Mouse (Mus musculus): ENCODE data around the gene Ccdc71. TPM values are rescaled to one million over a fixed set of nuclear protein-coding genes. Genes with fewer than 3 reads are reported as not detected.

The Ccdc71 gene
- polyA plus RNA-seq, 1 experiment: 23.4 TPM

GRCm38 (mm10) chr9:108478638-108479156 lies 18.4 kb downstream of the Ccdc71 start:
- no peaks in the 10 kb centered on the region for H3K4me1 ChIP-seq (ENCODE audit: control insufficient read depth, insufficient read depth, low read length)
- peak overlapping the region; percentile 4 for H3K4me3 ChIP-seq (replicated peaks; ENCODE audit: insufficient read depth, low read depth, low read length)
- no peak overlapping the region for H3K27ac ChIP-seq (ENCODE audit: insufficient read depth, low read length)
- WGBS: 3% methylated on average over 20 of the region's 20 CpGs
- no peak for DNase-seq
- TF ChIP-seq POLR2A (IDR thresholded peaks at IDR 0.05; ENCODE audit: borderline replicate concordance, insufficient read depth, low read length) (no peak), CTCF (IDR thresholded peaks at IDR 0.05; ENCODE audit: borderline replicate concordance, insufficient read depth, low read depth, low read length) (no peak)
- no peaks in the 10 kb centered on the region for H3K27me3 ChIP-seq (ENCODE audit: control insufficient read depth, insufficient read depth, low read length)

DNA sequence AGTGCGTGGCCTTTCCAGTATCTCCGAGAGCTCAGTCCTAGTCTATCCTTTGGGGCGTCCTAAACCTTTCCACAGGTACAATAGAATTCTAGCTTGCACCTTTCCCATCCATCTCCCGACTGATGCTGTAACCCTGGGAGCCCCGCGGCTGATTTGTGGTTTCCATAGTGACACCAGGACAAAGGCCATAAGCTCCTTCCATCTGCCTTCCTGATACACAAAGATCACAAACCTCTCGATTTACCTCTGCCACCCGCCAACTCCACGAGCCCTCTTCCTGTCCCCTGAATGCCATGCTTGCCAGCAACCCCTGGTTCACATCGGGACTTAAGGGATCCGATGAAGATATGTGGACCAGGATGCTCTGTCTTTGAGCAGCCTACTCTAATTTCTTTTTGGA lies 18.9 kb downstream of the Ccdc71 start:
- DNase-seq: no peak
- 27% methylated on average over 11 of the region's 11 CpGs for WGBS
- Histone ChIP-seq H3K4me1 (ENCODE audit: control insufficient read depth, insufficient read depth, low read length) (no peaks in the 10 kb centered on the region), H3K27me3 (ENCODE audit: control insufficient read depth, insufficient read depth, low read length) (no peaks in the 10 kb centered on the region), H3K4me3 (replicated peaks; ENCODE audit: insufficient read depth, low read depth, low read length) (no peak overlapping the region), H3K27ac (ENCODE audit: insufficient read depth, low read length) (no peak overlapping the region)
- TF ChIP-seq POLR2A (IDR thresholded peaks at IDR 0.05; ENCODE audit: borderline replicate concordance, insufficient read depth, low read length): no peak

DNA sequence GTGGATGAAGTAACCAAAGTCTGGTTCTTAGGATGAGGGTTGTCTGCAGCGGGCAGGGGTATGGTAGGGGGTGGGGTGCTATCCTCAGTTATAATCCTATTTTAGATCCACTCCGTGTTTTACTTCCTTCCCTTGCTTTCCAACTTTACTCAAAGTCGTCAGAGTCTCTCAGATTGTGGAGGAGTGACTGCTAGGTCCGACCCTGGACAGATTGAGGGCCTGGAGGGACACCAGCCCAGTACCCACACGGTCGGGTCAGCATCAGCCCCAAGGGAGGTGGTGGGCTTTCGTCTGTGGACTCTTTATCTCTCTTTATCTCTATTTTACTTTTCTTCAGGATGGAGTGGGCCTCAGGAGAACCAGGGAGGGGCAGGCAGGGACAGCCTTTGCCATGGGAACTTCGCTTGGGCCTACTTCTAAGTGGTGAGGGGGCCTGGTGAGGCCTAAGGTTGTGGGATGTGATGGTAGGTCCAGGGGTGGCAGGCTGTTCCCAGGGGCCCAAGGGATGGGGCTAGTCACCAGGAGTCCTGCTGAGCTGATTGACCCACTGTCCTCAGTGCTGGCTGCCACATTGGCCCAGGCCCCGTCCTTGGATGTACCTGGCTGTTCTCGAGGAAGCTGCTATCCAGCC lies 19.5 kb downstream of the Ccdc71 start, which contains the start of gene Lamb2:
TSS of gene Lamb2 (plus strand) at position 16 of the 631 bp plus-strand sequence.
- H3K27ac ChIP-seq (ENCODE audit: insufficient read depth, low read length): no peak within 1 kb of the TSS
- 40% methylated on average over 10 of the region's 10 CpGs for WGBS
- TF ChIP-seq CTCF (IDR thresholded peaks at IDR 0.05; ENCODE audit: borderline replicate concordance, insufficient read depth, low read depth, low read length): no peak
- TF ChIP-seq POLR2A (IDR thresholded peaks at IDR 0.05; ENCODE audit: borderline replicate concordance, insufficient read depth, low read length): no peak
- DNase-seq: no peak
- no peaks in the 10 kb centered on the region for H3K27me3 ChIP-seq (ENCODE audit: control insufficient read depth, insufficient read depth, low read length)
- peak within 1 kb of the TSS; percentile 35 for H3K4me3 ChIP-seq (replicated peaks; ENCODE audit: insufficient read depth, low read depth, low read length)
- no peaks in the 10 kb centered on the region for H3K4me1 ChIP-seq (ENCODE audit: control insufficient read depth, insufficient read depth, low read length)

DNA sequence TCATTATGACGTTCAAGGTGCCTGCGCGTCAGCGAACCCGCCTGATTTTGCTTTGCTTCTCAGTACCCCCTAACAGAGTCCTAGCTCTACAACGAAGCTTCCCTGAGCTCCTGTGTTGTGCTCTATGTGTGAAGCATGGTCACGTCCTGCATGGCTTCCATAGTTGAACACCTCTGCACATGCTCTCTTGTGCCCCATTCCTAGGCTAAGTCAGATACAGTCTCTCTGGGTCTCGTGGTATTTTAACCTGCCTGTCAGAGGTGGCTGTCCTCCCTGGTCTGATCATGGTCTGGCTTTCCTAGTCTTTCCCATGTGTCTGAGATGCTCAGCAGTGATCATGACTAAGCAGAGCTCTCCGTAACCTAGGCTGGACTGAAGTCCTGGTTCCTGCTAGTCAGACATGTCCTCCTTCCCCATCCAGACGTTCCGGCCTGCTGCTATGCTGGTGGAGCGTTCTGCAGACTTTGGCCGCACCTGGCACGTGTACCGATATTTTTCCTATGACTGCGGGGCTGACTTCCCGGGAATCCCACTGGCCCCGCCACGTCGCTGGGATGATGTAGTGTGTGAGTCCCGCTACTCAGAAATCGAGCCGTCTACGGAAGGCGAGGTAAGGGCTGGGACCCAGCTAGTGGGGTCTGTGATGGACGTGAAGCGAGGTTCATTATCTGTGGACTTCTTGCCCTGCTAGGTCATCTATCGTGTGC lies 20.6 kb downstream of the Ccdc71 start:
- H3K27ac ChIP-seq (ENCODE audit: insufficient read depth, low read length): no peak overlapping the region
- DNase-seq: no peak
- no peak for TF ChIP-seq POLR2A (IDR thresholded peaks at IDR 0.05; ENCODE audit: borderline replicate concordance, insufficient read depth, low read length)
- TF ChIP-seq CTCF (IDR thresholded peaks at IDR 0.05; ENCODE audit: borderline replicate concordance, insufficient read depth, low read depth, low read length): no peak
- 87% methylated on average over 28 of the region's 28 CpGs for WGBS
- H3K4me1 ChIP-seq (ENCODE audit: control insufficient read depth, insufficient read depth, low read length): no peaks in the 10 kb centered on the region
- no peaks in the 10 kb centered on the region for H3K27me3 ChIP-seq (ENCODE audit: control insufficient read depth, insufficient read depth, low read length)
- H3K4me3 ChIP-seq (replicated peaks; ENCODE audit: insufficient read depth, low read depth, low read length): no peak overlapping the region

DNA sequence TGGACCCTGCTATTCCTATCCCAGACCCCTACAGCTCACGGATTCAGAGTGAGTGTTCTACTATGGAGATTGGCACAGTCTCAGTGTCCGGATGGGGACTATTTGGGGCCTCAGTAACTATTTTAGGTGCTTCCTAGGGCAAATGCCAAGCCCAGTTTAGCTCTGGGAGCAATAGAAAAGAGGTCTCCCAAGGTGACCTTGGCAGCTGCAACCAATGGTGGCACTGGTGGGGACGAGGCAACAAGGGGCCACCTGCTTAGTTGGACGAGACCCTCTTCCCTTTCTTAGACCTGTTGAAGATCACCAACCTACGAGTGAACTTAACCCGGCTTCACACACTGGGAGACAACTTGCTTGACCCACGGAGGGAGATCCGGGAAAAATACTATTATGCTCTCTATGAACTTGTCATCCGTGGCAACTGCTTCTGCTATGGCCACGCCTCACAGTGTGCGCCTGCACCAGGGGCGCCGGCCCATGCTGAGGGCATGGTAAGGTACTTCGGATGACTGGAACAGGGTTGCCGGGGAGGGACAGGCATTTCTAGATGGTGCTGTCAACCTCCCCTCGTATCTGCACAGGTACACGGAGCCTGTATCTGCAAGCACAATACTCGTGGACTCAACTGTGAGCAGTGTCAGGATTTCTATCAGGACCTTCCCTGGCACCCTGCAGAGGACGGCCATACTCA lies 21.3 kb downstream of the Ccdc71 start:
- H3K4me3 ChIP-seq (replicated peaks; ENCODE audit: insufficient read depth, low read depth, low read length): no peak overlapping the region
- H3K27me3 ChIP-seq (ENCODE audit: control insufficient read depth, insufficient read depth, low read length): no peaks in the 10 kb centered on the region
- no peaks in the 10 kb centered on the region for H3K4me1 ChIP-seq (ENCODE audit: control insufficient read depth, insufficient read depth, low read length)
- H3K27ac ChIP-seq (ENCODE audit: insufficient read depth, low read length): no peak overlapping the region
- 81% methylated on average over 19 of the region's 19 CpGs for WGBS
- TF ChIP-seq CTCF (IDR thresholded peaks at IDR 0.05; ENCODE audit: borderline replicate concordance, insufficient read depth, low read depth, low read length) (no peak), POLR2A (IDR thresholded peaks at IDR 0.05; ENCODE audit: borderline replicate concordance, insufficient read depth, low read length) (no peak)
- DNase-seq: no peak

DNA sequence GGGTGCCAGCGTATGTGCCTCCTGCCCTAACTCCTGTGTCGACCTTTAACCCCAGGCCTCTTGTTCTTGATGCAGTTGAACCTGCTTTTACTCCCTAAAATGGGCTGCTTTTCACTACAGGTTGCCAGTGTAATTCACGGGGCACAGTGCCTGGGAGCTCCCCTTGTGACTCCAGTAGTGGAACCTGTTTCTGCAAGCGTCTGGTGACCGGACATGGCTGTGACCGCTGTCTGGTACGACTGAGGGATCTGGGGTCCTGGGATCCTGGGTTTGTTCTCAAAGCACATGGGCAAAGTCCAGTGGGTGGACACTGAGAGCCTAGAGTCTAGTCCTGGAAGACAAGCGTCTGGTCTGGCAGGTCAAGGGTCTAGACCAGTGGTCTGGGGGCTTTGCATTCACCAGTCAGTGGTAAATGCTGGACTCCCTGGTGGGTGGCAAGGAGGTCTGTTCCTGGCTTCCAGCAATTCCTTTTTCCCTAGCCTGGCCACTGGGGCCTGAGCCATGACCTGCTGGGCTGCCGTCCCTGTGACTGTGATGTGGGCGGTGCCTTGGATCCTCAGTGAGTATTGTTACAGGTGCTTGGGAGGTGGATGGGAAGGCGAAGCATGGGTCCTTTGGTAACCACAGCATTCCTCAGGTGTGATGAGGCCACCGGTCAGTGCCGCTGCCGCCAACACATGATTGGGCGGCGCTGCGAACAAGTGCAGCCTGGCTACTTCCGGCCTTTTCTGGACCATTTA lies 22.9 kb downstream of the Ccdc71 start:
- TF ChIP-seq POLR2A (IDR thresholded peaks at IDR 0.05; ENCODE audit: borderline replicate concordance, insufficient read depth, low read length) (no peak), CTCF (IDR thresholded peaks at IDR 0.05; ENCODE audit: borderline replicate concordance, insufficient read depth, low read depth, low read length) (no peak)
- Histone ChIP-seq H3K4me1 (ENCODE audit: control insufficient read depth, insufficient read depth, low read length) (no peaks in the 10 kb centered on the region), H3K27ac (ENCODE audit: insufficient read depth, low read length) (no peak overlapping the region), H3K27me3 (ENCODE audit: control insufficient read depth, insufficient read depth, low read length) (no peaks in the 10 kb centered on the region), H3K4me3 (replicated peaks; ENCODE audit: insufficient read depth, low read depth, low read length) (no peak overlapping the region)
- 90% methylated on average over 18 of the region's 18 CpGs for WGBS
- no peak for DNase-seq

DNA sequence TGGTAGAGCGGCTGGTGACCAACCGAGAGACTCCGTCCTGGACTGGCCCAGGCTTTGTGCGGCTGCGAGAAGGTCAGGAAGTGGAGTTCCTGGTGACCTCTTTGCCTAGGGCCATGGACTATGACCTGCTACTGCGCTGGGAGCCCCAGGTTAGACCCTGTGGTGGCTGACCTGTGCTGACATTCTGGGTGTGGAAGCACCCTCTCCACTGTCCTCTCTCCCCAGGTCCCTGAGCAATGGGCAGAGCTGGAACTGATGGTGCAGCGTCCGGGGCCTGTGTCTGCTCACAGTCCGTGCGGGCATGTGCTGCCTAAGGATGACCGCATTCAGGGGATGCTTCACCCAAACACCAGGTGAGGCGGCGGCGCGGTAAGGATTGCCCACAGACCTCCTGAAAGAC lies 23.7 kb downstream of the Ccdc71 start:
- WGBS: 93% methylated on average over 15 of the region's 15 CpGs
- H3K4me3 ChIP-seq (replicated peaks; ENCODE audit: insufficient read depth, low read depth, low read length): no peak overlapping the region
- H3K27me3 ChIP-seq (ENCODE audit: control insufficient read depth, insufficient read depth, low read length): no peaks in the 10 kb centered on the region
- TF ChIP-seq CTCF (IDR thresholded peaks at IDR 0.05; ENCODE audit: borderline replicate concordance, insufficient read depth, low read depth, low read length): no peak
- TF ChIP-seq POLR2A (IDR thresholded peaks at IDR 0.05; ENCODE audit: borderline replicate concordance, insufficient read depth, low read length): no peak
- DNase-seq: no peak
- H3K4me1 ChIP-seq (ENCODE audit: control insufficient read depth, insufficient read depth, low read length): peaks cover under 1% of the 10 kb centered on the region
- H3K27ac ChIP-seq (ENCODE audit: insufficient read depth, low read length): no peak overlapping the region

Measured in cerebellum, adult 2 months (tissue).